Mouse (Mus musculus) lung, adult 2 months (tissue): ENCODE measurements around the gene Fbxo48.

ENCODE experiments used
- CTCF ChIP-seq: fragments of 200-500 bp; IDR thresholded peaks from 2 replicates; pipeline ENCODE4 v1.5.1; 2011; ENCODE audit warnings: mild to moderate bottlenecking, low read length, control low read depth; ENCODE audit not compliant: insufficient read depth
- POLR2A ChIP-seq: fragments of 200-500 bp; IDR thresholded peaks from 2 replicates; pipeline ENCODE4 v1.6.1; 2011; ENCODE audit warnings: low read depth, mild to moderate bottlenecking, control low read depth, low read length, borderline replicate concordance; ENCODE audit errors: extremely low read depth

DNA sequence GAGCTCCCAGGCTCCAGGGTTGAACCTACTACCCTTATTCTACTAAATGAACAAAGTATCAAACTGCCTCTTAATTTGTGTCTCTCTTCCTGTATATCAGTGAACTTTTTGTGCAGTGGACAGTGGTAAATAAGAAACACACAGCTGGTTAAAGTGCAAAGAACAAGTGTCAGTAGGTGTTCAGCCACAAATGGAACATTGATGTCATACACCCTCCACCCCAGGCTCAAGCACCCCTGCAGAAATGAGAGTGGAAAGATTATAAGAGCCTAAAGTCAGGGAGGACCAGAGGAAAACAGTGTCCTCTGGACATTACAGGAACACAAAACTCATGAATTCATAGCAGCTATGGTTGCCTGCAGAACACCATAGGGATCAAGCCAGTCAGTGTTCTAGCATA is 45.6 kb downstream of the Fbxo48 start:
- TF ChIP-seq CTCF (no peak), POLR2A (no peak)
